Comparison of ENCODE assay signal across 12 mouse cellular contexts in the genomic region with DNA sequence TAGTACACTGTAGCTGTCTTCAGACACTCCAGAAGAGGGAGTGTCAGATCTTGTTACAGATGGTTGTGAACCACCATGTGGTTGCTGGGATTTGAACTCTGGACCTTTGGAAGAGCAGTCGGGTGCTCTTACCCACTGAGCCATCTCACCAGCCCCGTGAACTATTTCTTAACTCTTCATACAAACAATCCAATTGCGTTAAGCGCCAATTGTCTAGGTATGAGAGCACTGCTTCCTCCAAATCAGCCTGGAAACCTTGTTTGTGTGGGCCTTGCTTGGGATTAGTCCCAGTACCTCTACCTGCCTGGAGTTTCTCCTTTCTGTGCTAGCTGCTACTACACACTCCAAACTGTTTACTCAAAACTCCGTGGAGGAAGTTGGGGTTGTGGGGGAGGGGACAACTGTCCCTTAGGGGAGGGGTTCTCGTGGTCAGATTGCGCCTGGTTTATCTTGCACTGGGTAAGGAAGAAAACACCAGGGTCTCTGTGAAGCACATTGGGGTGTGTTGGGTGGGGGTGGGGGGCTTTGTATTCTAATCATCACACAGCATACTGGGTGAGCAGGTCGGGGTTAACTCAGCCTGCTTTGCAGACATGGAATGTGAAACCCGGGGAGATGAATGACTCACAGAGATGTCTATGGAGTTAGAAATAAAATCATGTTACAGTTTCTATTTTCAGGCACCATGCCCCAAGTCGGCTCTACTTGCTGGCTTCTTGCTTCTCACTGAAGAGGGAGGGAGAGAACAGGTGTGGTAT. TPM values are rescaled to one million over a fixed set of nuclear protein-coding genes. Genes with fewer than 3 reads are reported as not detected.
DNase-seq lines count a peak whose midpoint lies in the region; ATAC-seq and TF ChIP-seq lines count a peak whose summit lies in the region.
"Had no signal": no experiment of that assay in that cellular context is flagged by ENCODE, and none has a peak within 500 bp of the region (broad histone marks: within the 10 kb centered on the region; RNA-seq: fewer than 3 reads in every experiment).

No protein-coding gene starts in this region.

- H3K4me3 ChIP-seq in heart, postnatal 0 days (ENCODE audit: low read depth, low read length) = no peak overlapping the region
- no peak overlapping the region for H3K4me3 ChIP-seq in heart, embryonic 12.5 days
- no peak overlapping the region for H3K4me3 ChIP-seq in bone marrow macrophage, adult 2 months (ENCODE audit: insufficient read depth, low read length)
- H3K4me3 ChIP-seq: midbrain, embryonic 13.5 days had no signal

- WGBS in heart, postnatal 0 days = 34% methylated on average over 10 of the region's 10 CpGs
- WGBS in heart, embryonic 12.5 days = 38% methylated on average over 10 of the region's 10 CpGs

- no peak for ATAC-seq in heart, postnatal 0 days (ENCODE audit: insufficient read depth, low read depth)
- no peak for ATAC-seq in heart, embryonic 12.5 days (ENCODE audit: insufficient number of reproducible peaks, low FRiP score)
- ATAC-seq in megakaryocyte, adult 5-6 weeks (ENCODE audit: poor library complexity, severe bottlenecking) = peak; percentile 20; the same call in 1 of the 2 replicates
- ATAC-seq in megakaryocyte progenitor cell, adult 5-6 weeks (replicated peaks; ENCODE audit: poor library complexity) = no peak
- ATAC-seq: forebrain, embryonic 16.5 days; midbrain, embryonic 13.5 days had no signal

- no peak for TF ChIP-seq EP300 in heart, postnatal 0 days (IDR thresholded peaks at IDR 0.05; ENCODE audit: low read depth)

- TF ChIP-seq CTCF in heart, postnatal 0 days (IDR thresholded peaks at IDR 0.05; ENCODE audit: low read depth) = no peak
- no peak for TF ChIP-seq CTCF in bone marrow macrophage, adult 2 months (IDR thresholded peaks at IDR 0.05; ENCODE audit: low read depth, low read length)

- no peak for TF ChIP-seq POLR2A in bone marrow macrophage, adult 2 months (IDR thresholded peaks at IDR 0.05; ENCODE audit: borderline replicate concordance, low read depth, low read length)

- 0 out of 2 replicates have a peak, but pooled peaks cover 2% of the 10 kb centered on the region for H3K27me3 ChIP-seq in heart, postnatal 0 days (ENCODE audit: control insufficient read depth, insufficient read depth, low read length)
- no peaks in the 10 kb centered on the region; the same call in 1 of the 2 replicates for H3K27me3 ChIP-seq in heart, embryonic 12.5 days (replicated peaks)

- H3K36me3 ChIP-seq in heart, postnatal 0 days (replicated peaks; ENCODE audit: control insufficient read depth, insufficient read depth, low read length) = no peaks in the 10 kb centered on the region
- H3K36me3 ChIP-seq in heart, embryonic 12.5 days = no peaks in the 10 kb centered on the region
- H3K36me3 ChIP-seq: midbrain, embryonic 13.5 days had no signal

- H3K27ac ChIP-seq in heart, postnatal 0 days (ENCODE audit: low read depth) = peak overlapping the region; percentile 48
- no peak overlapping the region for H3K27ac ChIP-seq in heart, embryonic 12.5 days (ENCODE audit: poor library complexity, severe bottlenecking)
- peak overlapping the region; percentile 88 for H3K27ac ChIP-seq in bone marrow macrophage, adult 2 months (ENCODE audit: insufficient read depth, low read depth, low read length)
- H3K27ac ChIP-seq: midbrain, embryonic 13.5 days had no signal

- no peak overlapping the region for H3K4me2 ChIP-seq in heart, postnatal 0 days (ENCODE audit: low read depth, low read length)
- H3K4me2 ChIP-seq in heart, embryonic 12.5 days = no peak overlapping the region
- H3K4me2 ChIP-seq: midbrain, embryonic 13.5 days had no signal

- peaks cover 26% of the 10 kb centered on the region for H3K4me1 ChIP-seq in heart, postnatal 0 days (ENCODE audit: control insufficient read depth, insufficient read depth)
- peaks cover 25% of the 10 kb centered on the region for H3K4me1 ChIP-seq in heart, embryonic 12.5 days (replicated peaks)
- H3K4me1 ChIP-seq in bone marrow macrophage, adult 2 months (ENCODE audit: control insufficient read depth, insufficient read depth, low read length) = peaks cover 64% of the 10 kb centered on the region

- DNase-seq in heart, postnatal 0 days (ENCODE audit: low spot score) = no peak
- peak; percentile 48 for DNase-seq in A20 (ENCODE audit: low read depth, low spot score)
- no peak for DNase-seq in urinary bladder, postnatal 10 days (ENCODE audit: low spot score)
- DNase-seq: kidney, postnatal 14 days; left cerebral cortex, postnatal 4 days had no signal

- H3K9ac ChIP-seq in heart, postnatal 0 days (replicated peaks; ENCODE audit: low read depth, low read length) = no peak overlapping the region
- H3K9ac ChIP-seq in heart, embryonic 12.5 days = no peak overlapping the region
- H3K9ac ChIP-seq: midbrain, embryonic 13.5 days had no signal

- H3K9me3 ChIP-seq in heart, postnatal 0 days (replicated peaks; ENCODE audit: control insufficient read depth, low read length) = no peaks in the 10 kb centered on the region
- no peaks in the 10 kb centered on the region for H3K9me3 ChIP-seq in heart, embryonic 12.5 days (replicated peaks)
- H3K9me3 ChIP-seq: midbrain, embryonic 13.5 days had no signal

RNA-seq across cellular contexts. Expression of a gene that starts 2.9 kb away (rescaled TPM):
- 25.7 and 35.2 TPM in 2 replicates for total RNA-seq in heart, postnatal 0 days (2014; rRNA removed; ENCODE audit: low replicate concordance)
- 7.1 and 7.3 TPM in 2 replicates for polyA plus RNA-seq in heart, postnatal 0 days (2015; fragmentation: Nextera tagmentation; extraction: Ambion mirVana)
- polyA plus RNA-seq in heart, embryonic 12.5 days (2016; fragmentation: Nextera tagmentation; extraction: Ambion mirVana) = 11.4 and 12.7 TPM in 2 replicates
- 35.4 and 41.1 TPM in 2 replicates for polyA plus RNA-seq in bone marrow macrophage, adult 2 months (2012; ENCODE audit: insufficient read depth, insufficient read length, missing spikeins)
- 14.4 and 16.1 TPM in 2 replicates for total RNA-seq in megakaryocyte, adult 5-6 weeks (2015)
- 26.1 and 32.7 TPM in 2 replicates for total RNA-seq in megakaryocyte, adult 5-6 weeks (2017)
- 14.6 and 15.5 TPM in 2 replicates for total RNA-seq in megakaryocyte progenitor cell, adult 5-6 weeks (2015)
- total RNA-seq in megakaryocyte progenitor cell, adult 5-6 weeks (2017) = 24.9 and 27.9 TPM in 2 replicates

RNA-seq across cellular contexts. Expression of a gene that starts 56.9 kb away (rescaled TPM):
- total RNA-seq in heart, postnatal 0 days (2014; rRNA removed; ENCODE audit: low replicate concordance) = 13.2 and 19.3 TPM in 2 replicates
- 14.4 and 15.2 TPM in 2 replicates for polyA plus RNA-seq in heart, postnatal 0 days (2015; fragmentation: Nextera tagmentation; extraction: Ambion mirVana)
- polyA plus RNA-seq in heart, embryonic 12.5 days (2016; fragmentation: Nextera tagmentation; extraction: Ambion mirVana) = 5.4 and 5.7 TPM in 2 replicates
- 1.2 TPM in 1 of 2 replicates, not detected in the other for polyA plus RNA-seq in bone marrow macrophage, adult 2 months (2012; ENCODE audit: insufficient read depth, insufficient read length, missing spikeins)
- 0.11 TPM in 1 of 2 replicates, not detected in the other for total RNA-seq in megakaryocyte, adult 5-6 weeks (2015)
- 0.22 TPM in 1 of 2 replicates, not detected in the other for total RNA-seq in megakaryocyte, adult 5-6 weeks (2017)
- 0.05 and 0.27 TPM in 2 replicates for total RNA-seq in megakaryocyte progenitor cell, adult 5-6 weeks (2015)
- total RNA-seq in megakaryocyte progenitor cell, adult 5-6 weeks (2017) = 0.41 TPM in 1 of 2 replicates, not detected in the other
- total RNA-seq: common myeloid progenitor, adult 5-6 weeks had no signal

Comparison
In these comparisons a context has a peak if more than half of its experiments do, and no peak if none do; other contexts are left out.
1. RNA of a gene that starts 56.9 kb away (total RNA-seq): 13.2 to 19.3 TPM in heart, postnatal 0 days; 0.11 to 0.22 TPM in megakaryocyte, adult 5-6 weeks and 0.05 to 0.41 TPM in megakaryocyte progenitor cell, adult 5-6 weeks; every median in the first group is over 10 times any median in the second.